Mouse (Mus musculus) left cerebral cortex, adult 18-20 months (tissue): ENCODE results near the gene Tmf1. TPM values are rescaled to one million over a fixed set of nuclear protein-coding genes. Genes with fewer than 3 reads are reported as not detected.

Experiments used
- DNase-seq, 2 experiments: peaks; one replicate each; pipeline ENCODE4 v3.0.0; 2021 to 2022; ENCODE audit warnings: low spot score in 2 of 2, mixed read lengths in 1 of 2
- total RNA-seq, 2 experiments: library from RNA; stranded (reverse); gene quantifications; 2 replicates each; pipeline ENCODE4 v1.2.3; 2021

Tmf1 gene
- total RNA-seq, 2 experiments from 2014 or later, result 49.7 to 54.4 TPM

DNA sequence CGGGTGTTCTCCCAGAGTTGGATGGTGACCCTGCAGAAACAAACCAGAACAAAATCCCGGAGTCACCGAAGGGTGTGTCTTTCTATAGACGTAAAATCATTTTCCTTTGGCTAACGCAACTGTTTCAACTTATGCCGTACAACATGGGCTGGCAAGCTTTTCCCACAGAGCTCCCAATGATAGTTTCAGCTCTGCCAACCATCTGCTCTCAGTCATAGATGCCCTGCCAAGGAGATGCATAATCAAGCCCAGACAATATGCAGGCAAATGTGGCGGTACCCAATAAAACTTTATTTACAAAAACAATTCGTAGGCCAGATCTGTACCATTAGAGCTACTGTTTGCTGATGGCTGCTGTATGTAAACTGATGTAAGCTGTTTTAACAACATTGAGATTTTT lies 66.7 kb downstream of the Tmf1 start:
- DNase-seq, result no peak

- peak; percentile 41 to 58 for DNase-seq
Observed at GRCm38 (mm10) chr6:97106777-97107176, 72.1 kb downstream of the Tmf1 start.

DNA sequence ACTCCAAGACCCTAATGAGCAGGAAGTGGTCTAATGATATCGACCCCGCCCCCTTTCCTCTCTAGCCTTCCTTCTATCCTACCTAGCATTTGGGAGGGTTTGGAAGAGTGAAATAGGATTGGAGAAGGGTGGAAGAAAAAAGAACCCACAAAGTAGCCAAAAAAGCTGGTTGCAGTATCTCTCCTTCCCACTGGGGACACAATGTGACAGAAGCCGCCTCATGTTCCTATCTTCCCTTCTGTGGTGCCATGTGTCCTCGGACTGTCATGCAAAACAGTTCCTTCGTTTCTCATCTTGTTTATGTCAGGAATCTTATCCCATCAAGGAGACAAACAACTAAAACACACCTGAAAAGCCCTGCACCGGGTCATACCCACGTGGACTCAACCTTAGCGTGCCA lies 72.8 kb downstream of the Tmf1 start:
- no peak for DNase-seq

DNA sequence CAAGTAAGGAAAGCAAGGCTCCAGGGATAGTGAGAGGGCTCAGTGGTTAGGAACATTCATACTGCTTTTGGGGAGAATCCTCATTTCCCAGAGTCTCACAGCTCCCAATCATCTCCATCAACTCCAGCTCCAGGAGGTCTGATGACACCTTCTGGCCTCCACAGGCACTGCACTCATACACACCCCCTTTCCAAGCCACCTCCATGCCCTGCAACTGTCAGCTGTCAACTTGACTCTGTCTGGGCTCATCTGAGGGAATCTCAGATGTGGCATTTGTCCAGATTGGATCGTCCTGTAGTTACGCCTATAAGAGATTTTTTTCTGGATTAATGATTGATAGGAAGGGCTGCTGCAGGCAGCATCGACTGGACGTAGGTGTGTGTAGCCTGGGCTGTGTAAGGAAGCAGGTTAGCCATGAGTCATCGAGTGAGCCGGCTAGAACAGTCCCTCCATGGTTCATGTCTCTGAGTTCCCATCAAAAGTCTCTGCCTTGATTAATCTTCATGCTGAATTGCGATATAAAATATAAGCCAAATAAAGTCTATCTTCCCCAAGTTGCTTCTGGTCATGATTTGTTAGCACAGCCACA lies 74.6 kb downstream of the Tmf1 start:
- no peak for DNase-seq

Other genes starting within 250 kb of the Tmf1 start
- under 1 TPM; 0.30 to 0.40 TPM for gene Fam19a4, start 118.7 kb downstream of the Tmf1 start, total RNA-seq
- gene Eogt, start 29.9 kb downstream of the Tmf1 start, total RNA-seq, result 10 to 100 TPM; 20.8 to 21.2 TPM
- gene Uba3, start 26.5 kb upstream of the Tmf1 start, total RNA-seq, result 10 to 100 TPM; 70.9 to 74.3 TPM
- gene Arl6ip5, start 31.6 kb upstream of the Tmf1 start, total RNA-seq, result 100 to 1,000 TPM; 205 to 217 TPM
- gene Lmod3, start 73.6 kb upstream of the Tmf1 start, total RNA-seq, result not detected